In genomic region chr9:66918672-66919330, GRCm38 (mm10) we compare ENCODE assay signal across 8 mouse cellular contexts. TPM values are rescaled to one million over a fixed set of nuclear protein-coding genes. Genes with fewer than 3 reads are reported as not detected.
A peak's percentile ranks its signal among the peaks of the same experiment; 100 is the strongest.
DNase-seq lines count a peak whose midpoint lies in the region; ATAC-seq and TF ChIP-seq lines count a peak whose summit lies in the region.

No protein-coding gene starts in this region.

- H3K4me1 ChIP-seq in heart, embryonic 12.5 days (replicated peaks) = peaks cover 40% of the 10 kb centered on the region
- H3K4me1 ChIP-seq in liver, embryonic 11.5 days (replicated peaks; ENCODE audit: control insufficient read depth, insufficient read depth, low read length) = peaks cover 44% of the 10 kb centered on the region
- H3K4me1 ChIP-seq in stomach, embryonic 14.5 days (ENCODE audit: control insufficient read depth, insufficient read depth, low read length) = peaks cover 19% of the 10 kb centered on the region; the same call in 1 of the 2 replicates

- peak overlapping the region; percentile 91 for H3K4me2 ChIP-seq in heart, embryonic 12.5 days
- peak overlapping the region; percentile 91 for H3K4me2 ChIP-seq in liver, embryonic 11.5 days
- peak overlapping the region; percentile 67 for H3K4me2 ChIP-seq in stomach, embryonic 14.5 days (replicated peaks; ENCODE audit: low read depth, low read length)

- ATAC-seq in heart, embryonic 12.5 days (ENCODE audit: insufficient number of reproducible peaks, low FRiP score) = no peak
- no peak for ATAC-seq in liver, embryonic 11.5 days (replicated peaks; ENCODE audit: low FRiP score)
- no peak; the same call in 1 of the 2 replicates for ATAC-seq in stomach, embryonic 14.5 days (ENCODE audit: insufficient number of reproducible peaks, insufficient read depth, low FRiP score, low read depth)

- no peaks in the 10 kb centered on the region for H3K27me3 ChIP-seq in heart, embryonic 12.5 days (replicated peaks)
- no peaks in the 10 kb centered on the region for H3K27me3 ChIP-seq in liver, embryonic 11.5 days (replicated peaks; ENCODE audit: control insufficient read depth, insufficient read depth, low read length)
- H3K27me3 ChIP-seq in stomach, embryonic 14.5 days (ENCODE audit: control insufficient read depth, insufficient read depth, low read length) = no peaks in the 10 kb centered on the region

- H3K9ac ChIP-seq in heart, embryonic 12.5 days = peak overlapping the region; percentile 80
- peak overlapping the region; percentile 96 for H3K9ac ChIP-seq in liver, embryonic 11.5 days (ENCODE audit: low read depth, low read length)
- H3K9ac ChIP-seq in stomach, embryonic 14.5 days (replicated peaks; ENCODE audit: low read depth, low read length) = peak overlapping the region; percentile 86

- peak overlapping the region; percentile 93 for H3K27ac ChIP-seq in layer of hippocampus, adult 2 months
- peak overlapping the region; percentile 80 for H3K27ac ChIP-seq in heart, embryonic 12.5 days (ENCODE audit: poor library complexity, severe bottlenecking)
- peak overlapping the region; percentile 90 for H3K27ac ChIP-seq in liver, embryonic 11.5 days (ENCODE audit: low read depth, low read length)
- peak overlapping the region; percentile 86 for H3K27ac ChIP-seq in stomach, embryonic 14.5 days (ENCODE audit: low read length)

- TF ChIP-seq CTCF in layer of hippocampus, adult 2 months (conservative IDR thresholded peaks at IDR 0.05) = no peak

- 2% methylated on average over 27 of the region's 27 CpGs for WGBS in heart, embryonic 12.5 days
- 1% methylated on average over 27 of the region's 27 CpGs for WGBS in liver, embryonic 11.5 days
- WGBS in stomach, embryonic 14.5 days = 1% methylated on average over 27 of the region's 27 CpGs

- DNase-seq in layer of hippocampus, adult 2 months (ENCODE audit: low spot score in 2 of 2) = no peak
- DNase-seq in layer of hippocampus, postnatal 10 days (ENCODE audit: low spot score in 2 of 2) = no peak
- DNase-seq in adipocyte (ENCODE audit: low spot score) = peak; percentile 14
- peak; percentile 53 for DNase-seq in liver, embryonic 11.5 days (ENCODE audit: low spot score)
- DNase-seq in layer of hippocampus, adult 18-20 months (ENCODE audit: low spot score in 2 of 2) = no peak
- no peak for DNase-seq in frontal cortex, postnatal 10 days (ENCODE audit: low spot score in 2 of 2)

- no peaks in the 10 kb centered on the region for H3K36me3 ChIP-seq in heart, embryonic 12.5 days
- no peaks in the 10 kb centered on the region for H3K36me3 ChIP-seq in liver, embryonic 11.5 days (ENCODE audit: control insufficient read depth, insufficient read depth, low read length)
- H3K36me3 ChIP-seq in stomach, embryonic 14.5 days (ENCODE audit: control insufficient read depth, insufficient read depth, low read length) = no peaks in the 10 kb centered on the region

- H3K4me3 ChIP-seq in layer of hippocampus, adult 2 months = peak overlapping the region; percentile 86
- H3K4me3 ChIP-seq in heart, embryonic 12.5 days = peak overlapping the region; percentile 77
- H3K4me3 ChIP-seq in liver, embryonic 11.5 days (ENCODE audit: low read depth, low read length) = peak overlapping the region; percentile 96
- peak overlapping the region; percentile 77 for H3K4me3 ChIP-seq in stomach, embryonic 14.5 days (ENCODE audit: low read depth, low read length)

- H3K9me3 ChIP-seq in heart, embryonic 12.5 days (replicated peaks) = no peaks in the 10 kb centered on the region
- no peaks in the 10 kb centered on the region for H3K9me3 ChIP-seq in liver, embryonic 11.5 days (ENCODE audit: control insufficient read depth, low read length)
- no peaks in the 10 kb centered on the region for H3K9me3 ChIP-seq in stomach, embryonic 14.5 days (ENCODE audit: control insufficient read depth, low read depth, low read length)

RNA-seq across cellular contexts. Expression of gene Rab8b, which starts 0.7 kb away (rescaled TPM):
- total RNA-seq in layer of hippocampus, adult 2 months (2021) = 10 to 100 TPM; 46.1 to 47.1 TPM
- 10 to 100 TPM; 27.1 to 31.3 TPM for total RNA-seq in layer of hippocampus, postnatal 10 days (2021)
- 22.3 and 24.4 TPM in 2 replicates for polyA plus RNA-seq in heart, embryonic 12.5 days (2016; fragmentation: Nextera tagmentation; extraction: Ambion mirVana)
- 43.1 and 44.3 TPM in 2 replicates for polyA plus RNA-seq in liver, embryonic 11.5 days (2014; fragmentation: Nextera tagmentation; extraction: Ambion mirVana)
- 25.3 and 28.4 TPM in 2 replicates for polyA plus RNA-seq in stomach, embryonic 14.5 days (2014; fragmentation: Nextera tagmentation; extraction: Ambion mirVana)
- 10 to 100 TPM; 53.6 to 57.1 TPM for total RNA-seq in layer of hippocampus, adult 18-20 months (2021)

RNA-seq across cellular contexts. Expression of gene Rps27l, which starts 27.1 kb away (rescaled TPM):
- 10 to 100 TPM; 32.8 to 38.4 TPM for total RNA-seq in layer of hippocampus, adult 2 months (2021)
- total RNA-seq in layer of hippocampus, postnatal 10 days (2021) = 10 to 100 TPM; 45.4 to 52.1 TPM
- polyA plus RNA-seq in heart, embryonic 12.5 days (2016; fragmentation: Nextera tagmentation; extraction: Ambion mirVana) = 563 and 577 TPM in 2 replicates
- 1,011 and 1,028 TPM in 2 replicates for polyA plus RNA-seq in liver, embryonic 11.5 days (2014; fragmentation: Nextera tagmentation; extraction: Ambion mirVana)
- 688 and 708 TPM in 2 replicates for polyA plus RNA-seq in stomach, embryonic 14.5 days (2014; fragmentation: Nextera tagmentation; extraction: Ambion mirVana)
- 10 to 100 TPM; 35.9 to 39.4 TPM for total RNA-seq in layer of hippocampus, adult 18-20 months (2021)

RNA-seq across cellular contexts. Expression of gene Lactb, which starts 56.5 kb away (rescaled TPM):
- total RNA-seq in layer of hippocampus, adult 2 months (2021) = 10 to 100 TPM; 13.0 to 14.7 TPM
- 10 to 100 TPM; 15.8 to 16.3 TPM for total RNA-seq in layer of hippocampus, postnatal 10 days (2021)
- polyA plus RNA-seq in heart, embryonic 12.5 days (2016; fragmentation: Nextera tagmentation; extraction: Ambion mirVana) = 9.3 and 10.1 TPM in 2 replicates
- polyA plus RNA-seq in liver, embryonic 11.5 days (2014; fragmentation: Nextera tagmentation; extraction: Ambion mirVana) = 11.6 and 12.7 TPM in 2 replicates
- polyA plus RNA-seq in stomach, embryonic 14.5 days (2014; fragmentation: Nextera tagmentation; extraction: Ambion mirVana) = 11.7 and 12.4 TPM in 2 replicates
- 10 to 100 TPM; 14.8 to 16.6 TPM for total RNA-seq in layer of hippocampus, adult 18-20 months (2021)

Comparison
In these comparisons a context has a peak if more than half of its experiments do, and no peak if none do; other contexts are left out.
1. DNase-seq: peak in adipocyte (single experiment) and liver, embryonic 11.5 days (single experiment); none in layer of hippocampus, adult 2 months (0 of 2), layer of hippocampus, postnatal 10 days (0 of 2), layer of hippocampus, adult 18-20 months (0 of 2) and frontal cortex, postnatal 10 days (0 of 2).
2. Peak in every context shown above with its lines, with median percentiles within 50 percentile points of each other: H3K27ac ChIP-seq, H3K4me3 ChIP-seq, H3K4me2 ChIP-seq and H3K9ac ChIP-seq.